ENCODE assay signal across 8 mouse cellular contexts in genomic region chr1:175692997-175693361, GRCm38 (mm10). TPM values are rescaled to one million over a fixed set of nuclear protein-coding genes. Genes with fewer than 3 reads are reported as not detected.
DNase-seq lines count a peak whose midpoint lies in the region; ATAC-seq and TF ChIP-seq lines count a peak whose summit lies in the region.

No protein-coding gene starts in this region.

- H3K27ac ChIP-seq in cerebellum, adult 2 months (ENCODE audit: insufficient read depth, low read length): no peak overlapping the region
- H3K27ac ChIP-seq in testis, adult 2 months (ENCODE audit: control insufficient read depth, insufficient read depth, low read depth, low read length): no peak overlapping the region
- H3K27ac ChIP-seq in liver, embryonic 14.5 days: no peak overlapping the region

- no peak for TF ChIP-seq CTCF in cerebellum, adult 2 months (IDR thresholded peaks at IDR 0.05; ENCODE audit: borderline replicate concordance, insufficient read depth, low read depth, low read length)
- no peak for TF ChIP-seq CTCF in testis, adult 2 months (IDR thresholded peaks at IDR 0.05; ENCODE audit: control insufficient read depth, insufficient read depth, insufficient replicate concordance, low read depth, low read length)
- no peak for TF ChIP-seq CTCF in liver, embryonic 14.5 days (IDR thresholded peaks at IDR 0.05; ENCODE audit: low read depth)

- H3K9ac ChIP-seq in liver, embryonic 14.5 days (replicated peaks): peak overlapping the region; percentile 67

- DNase-seq in cerebellum, adult 2 months: no peak
- no peak for DNase-seq in cerebellum, adult 8-10 months
- no peak for DNase-seq in testis, postnatal 10 days (ENCODE audit: low spot score)
- DNase-seq in liver, embryonic 14.5 days (ENCODE audit: low read depth in 3 of 3, low spot score in 3 of 3): no peak
- no peak for DNase-seq in adrenal gland, postnatal 25 days
- no peak for DNase-seq in cerebellum, postnatal 4 days (ENCODE audit: low spot score in 2 of 2)
- no peak for DNase-seq in right cerebral cortex, adult 18-20 months

- H3K4me1 ChIP-seq in cerebellum, adult 2 months (ENCODE audit: control insufficient read depth, insufficient read depth, low read length): no peaks in the 10 kb centered on the region
- H3K4me1 ChIP-seq in testis, adult 2 months (ENCODE audit: control insufficient read depth, insufficient read depth, low read length): 0 out of 2 replicates have a peak, but pooled peaks cover 2% of the 10 kb centered on the region
- peaks cover 6 to 10% of the 10 kb centered on the region in 2 experiments for H3K4me1 ChIP-seq in liver, embryonic 14.5 days (replicated peaks; ENCODE audit: control insufficient read depth in 2 of 2, insufficient read depth in 2 of 2, low read length in 1 of 2)

- H3K9me3 ChIP-seq in liver, embryonic 14.5 days (ENCODE audit: control insufficient read depth, low read length): no peaks in the 10 kb centered on the region

- no peak; the same call in 1 of the 2 replicates for ATAC-seq in liver, embryonic 14.5 days (ENCODE audit: insufficient read depth)

- H3K4me3 ChIP-seq in cerebellum, adult 2 months (replicated peaks; ENCODE audit: insufficient read depth, low read depth, low read length): peak overlapping the region; percentile 77
- H3K4me3 ChIP-seq in testis, adult 2 months (ENCODE audit: control insufficient read depth, low read depth, low read length): peak overlapping the region; percentile 95
- peak overlapping the region; percentile 63 to 77 for H3K4me3 ChIP-seq in liver, embryonic 14.5 days (ENCODE audit: insufficient read depth in 1 of 2, low read depth in 2 of 2, low read length in 2 of 2)

- WGBS in cerebellum, adult 2 months: 1% methylated on average over 17 of the region's 17 CpGs
- 2% methylated on average over 17 of the region's 17 CpGs for WGBS in liver, embryonic 14.5 days (ENCODE audit: insufficient replicate concordance)

- no peaks in the 10 kb centered on the region for H3K27me3 ChIP-seq in cerebellum, adult 2 months (ENCODE audit: control insufficient read depth, insufficient read depth, low read length)
- no peaks in the 10 kb centered on the region for H3K27me3 ChIP-seq in testis, adult 2 months (ENCODE audit: control insufficient read depth, insufficient read depth, low read length)
- H3K27me3 ChIP-seq in liver, embryonic 14.5 days (ENCODE audit: control insufficient read depth, insufficient read depth, low read length): no peaks in the 10 kb centered on the region

- no peak for TF ChIP-seq EP300 in liver, embryonic 14.5 days (IDR thresholded peaks at IDR 0.05; ENCODE audit: low read depth)

- no peak for TF ChIP-seq POLR2A in cerebellum, adult 2 months (IDR thresholded peaks at IDR 0.05; ENCODE audit: borderline replicate concordance, insufficient read depth, low read length)
- no peak for TF ChIP-seq POLR2A in testis, adult 2 months (IDR thresholded peaks at IDR 0.05; ENCODE audit: control insufficient read depth, low read depth, low read length)

- peak overlapping the region; percentile 93 for H3K4me2 ChIP-seq in liver, embryonic 14.5 days (ENCODE audit: low read depth)

- H3K36me3 ChIP-seq in testis, adult 2 months (ENCODE audit: control insufficient read depth, insufficient read depth, low read length): no peaks in the 10 kb centered on the region
- no peaks in the 10 kb centered on the region for H3K36me3 ChIP-seq in liver, embryonic 14.5 days (replicated peaks; ENCODE audit: control insufficient read depth, insufficient read depth, low read depth)

RNA-seq across cellular contexts. Expression of gene Chml, which starts 0.3 kb away (rescaled TPM):
- polyA plus RNA-seq in cerebellum, adult 2 months (2012; rRNA removed): 3.8 and 4.1 TPM in 2 replicates
- 3.8 and 4.0 TPM in 2 replicates for polyA plus RNA-seq in testis, adult 2 months (2012; rRNA removed)
- 0.74 and 1.1 TPM in 2 replicates for polyA plus RNA-seq in liver, embryonic 14.5 days (2012; rRNA removed)
- 0.81 and 0.82 TPM in 2 replicates for polyA plus RNA-seq in liver, embryonic 14.5 days (2014; fragmentation: Nextera tagmentation; extraction: Ambion mirVana)
- 9.1 and 10.3 TPM in 2 replicates for total RNA-seq in adrenal gland, postnatal 25 days (2021)

RNA-seq across cellular contexts. Expression of gene Opn3, which starts 0.4 kb away (rescaled TPM):
- polyA plus RNA-seq in cerebellum, adult 2 months (2012; rRNA removed): 6.7 and 7.7 TPM in 2 replicates
- polyA plus RNA-seq in testis, adult 2 months (2012; rRNA removed): 13.0 and 14.7 TPM in 2 replicates
- 0.50 and 0.54 TPM in 2 replicates for polyA plus RNA-seq in liver, embryonic 14.5 days (2012; rRNA removed)
- 1.1 TPM in 2 replicates for polyA plus RNA-seq in liver, embryonic 14.5 days (2014; fragmentation: Nextera tagmentation; extraction: Ambion mirVana)
- total RNA-seq in adrenal gland, postnatal 25 days (2021): 7.2 and 10.4 TPM in 2 replicates

RNA-seq across cellular contexts. Expression of gene Wdr64, which starts 5.4 kb away (rescaled TPM):
- not detected in 2 replicates for polyA plus RNA-seq in cerebellum, adult 2 months (2012; rRNA removed)
- polyA plus RNA-seq in testis, adult 2 months (2012; rRNA removed): 72.6 and 76.1 TPM in 2 replicates
- polyA plus RNA-seq in liver, embryonic 14.5 days (2012; rRNA removed): not detected in 2 replicates
- not detected in 2 replicates for polyA plus RNA-seq in liver, embryonic 14.5 days (2014; fragmentation: Nextera tagmentation; extraction: Ambion mirVana)
- not detected in 2 replicates for total RNA-seq in adrenal gland, postnatal 25 days (2021)

Comparison
In these comparisons a context has a peak if more than half of its experiments do, and no peak if none do; other contexts are left out.
1. RNA of gene Wdr64, which starts 5.4 kb away (polyA plus RNA-seq): 72.6 to 76.1 TPM in testis, adult 2 months; not detected in cerebellum, adult 2 months and not detected in liver, embryonic 14.5 days; every median in the first group is over 10 times any median in the second.
2. Peak in every context shown above with its lines, with median percentiles within 50 percentile points of each other: H3K4me3 ChIP-seq.